Mouse (Mus musculus) ES-Bruce4 (cell line): ENCODE data around the gene Olfr1158.

Experiments
- CTCF ChIP-seq: IDR thresholded peaks from one replicate; pipeline ENCODE4 v1.8.1; 2011; ENCODE audit warnings: low read depth, low read length
- EP300 ChIP-seq: IDR thresholded peaks from 2 replicates; pipeline ENCODE4 v1.6.1; 2011; ENCODE audit warnings: low read depth, low read length; ENCODE audit not compliant: insufficient read depth
- POLR2A ChIP-seq: IDR thresholded peaks from one replicate; pipeline ENCODE4 v1.8.1; 2011; ENCODE audit warnings: low read length; ENCODE audit not compliant: insufficient read depth

- TF ChIP-seq CTCF (no peak), POLR2A (no peak), EP300 (no peak)
These were observed 17.8 kb downstream of the Olfr1158 start, which contains the start of gene Olfr1160 for GRCm38 (mm10) chr2:88007515-88008318.
